Mouse (Mus musculus): ENCODE measurements around the gene Dnah8.
"Not testable (repeated sequence)": the region's sequence is repeated elsewhere in the genome, so short reads cannot be mapped to it uniquely, and the experiment has no call there.

Dnah8 gene

GRCm38 (mm10) chr17:30609305-30609979 lies 14.7 kb upstream of the Dnah8 start:
- DNase-seq (ENCODE audit: low read depth) = no peak

- DNase-seq (ENCODE audit: low read depth) = no peak
These were observed 14.2 kb upstream of the Dnah8 start for GRCm38 (mm10) chr17:30609980-30610307.

- no peak for DNase-seq (ENCODE audit: low read depth)
These were observed 13.4 kb upstream of the Dnah8 start for GRCm38 (mm10) chr17:30610739-30611138.

GRCm38 (mm10) chr17:30611221-30612074 lies 12.7 kb upstream of the Dnah8 start:
- DNase-seq (ENCODE audit: low read depth) = no peak

- DNase-seq (ENCODE audit: low read depth) = peak; percentile 97
These were observed 11.9 kb upstream of the Dnah8 start for GRCm38 (mm10) chr17:30612075-30612859.

- DNase-seq (ENCODE audit: low read depth) = no peak
These were observed 10.8 kb upstream of the Dnah8 start for GRCm38 (mm10) chr17:30613350-30613749.

- no peak for DNase-seq (ENCODE audit: low read depth)
These were observed 8.0 kb upstream of the Dnah8 start for GRCm38 (mm10) chr17:30616203-30616602.

GRCm38 (mm10) chr17:30618136-30618891 lies 5.8 kb upstream of the Dnah8 start:
- DNase-seq (ENCODE audit: low read depth) = no peak

GRCm38 (mm10) chr17:30619153-30619552 lies 5.0 kb upstream of the Dnah8 start:
- DNase-seq (ENCODE audit: low read depth) = no peak

- DNase-seq (ENCODE audit: low read depth) = no peak
These were observed 3.6 kb upstream of the Dnah8 start for GRCm38 (mm10) chr17:30620548-30620947.

GRCm38 (mm10) chr17:30621450-30621849 lies 2.7 kb upstream of the Dnah8 start:
- DNase-seq (ENCODE audit: low read depth) = no peak

GRCm38 (mm10) chr17:30623200-30623599 lies 954 bp upstream of the Dnah8 start:
- DNase-seq (ENCODE audit: low read depth) = no peak

- not testable (repeated sequence) for DNase-seq (ENCODE audit: low read depth)
These were observed 2.6 kb downstream of the Dnah8 start, which contains the start of gene Glo1 for GRCm38 (mm10) chr17:30626719-30627118. Gene Glo1, minus strand, starts transcription at chr17:30626871.

GRCm38 (mm10) chr17:30635367-30635766 lies 11.2 kb downstream of the Dnah8 start:
- no peak for DNase-seq (ENCODE audit: low read depth)

GRCm38 (mm10) chr17:30637714-30638113 lies 13.6 kb downstream of the Dnah8 start:
- no peak for DNase-seq (ENCODE audit: low read depth)

- DNase-seq (ENCODE audit: low read depth) = no peak
These were observed 14.8 kb downstream of the Dnah8 start for GRCm38 (mm10) chr17:30638996-30639395.

GRCm38 (mm10) chr17:30640896-30641295 lies 16.7 kb downstream of the Dnah8 start:
- DNase-seq (ENCODE audit: low read depth) = no peak

GRCm38 (mm10) chr17:30648770-30649169 lies 24.6 kb downstream of the Dnah8 start:
- DNase-seq (ENCODE audit: low read depth) = no peak

GRCm38 (mm10) chr17:30653010-30653409 lies 28.9 kb downstream of the Dnah8 start:
- DNase-seq (ENCODE audit: low read depth) = no peak

GRCm38 (mm10) chr17:30657530-30658151 lies 33.5 kb downstream of the Dnah8 start:
- DNase-seq (ENCODE audit: low read depth) = no peak

GRCm38 (mm10) chr17:30658152-30658544 lies 34.0 kb downstream of the Dnah8 start:
- DNase-seq (ENCODE audit: low read depth) = peak; percentile 50

Data from c-Kit-positive CD71-negative TER-119-negative erythroid progenitor cells, embryonic 14.5 days (primary cell).